Mouse (Mus musculus): ENCODE results near the gene Rab40c. TPM values are rescaled to one million over a fixed set of nuclear protein-coding genes. Genes with fewer than 3 reads are reported as not detected.

The Rab40c gene
- polyA plus RNA-seq, 2 experiments, result 3.4 to 6.4 TPM

- WGBS (ENCODE audit: insufficient replicate concordance), result 86% methylated on average over 4 of the region's 4 CpGs
- peak overlapping the region; percentile 74 for H3K9ac ChIP-seq (replicated peaks)
- ATAC-seq (ENCODE audit: insufficient read depth) (no peak), DNase-seq (ENCODE audit: low read depth in 3 of 3, low spot score in 3 of 3) (no peak)
- peaks cover 13 to 15% of the 10 kb centered on the region in 2 experiments for H3K4me1 ChIP-seq (replicated peaks; ENCODE audit: control insufficient read depth in 2 of 2, insufficient read depth in 2 of 2, low read length in 1 of 2)
- peak overlapping the region; percentile 70 to 75 for H3K4me3 ChIP-seq (ENCODE audit: insufficient read depth in 1 of 2, low read depth in 2 of 2, low read length in 2 of 2)
- H3K27ac ChIP-seq, result peak overlapping the region; percentile 43
- H3K9me3 ChIP-seq (ENCODE audit: control insufficient read depth, low read length), result no peaks in the 10 kb centered on the region
- H3K27me3 ChIP-seq (ENCODE audit: control insufficient read depth, insufficient read depth, low read length), result no peaks in the 10 kb centered on the region
- peak overlapping the region; percentile 85 for H3K4me2 ChIP-seq (ENCODE audit: low read depth)
- TF ChIP-seq CTCF (IDR thresholded peaks at IDR 0.05; ENCODE audit: low read depth) (no peak), EP300 (IDR thresholded peaks at IDR 0.05; ENCODE audit: low read depth) (no peak)
- H3K36me3 ChIP-seq (replicated peaks; ENCODE audit: control insufficient read depth, insufficient read depth, low read depth), result peaks cover 36% of the 10 kb centered on the region
Observed at GRCm38 (mm10) chr17:25843122-25843521, 76.4 kb downstream of the Rab40c start.

GRCm38 (mm10) chr17:25842509-25842908, 77.0 kb downstream of the Rab40c start:
- no peaks in the 10 kb centered on the region for H3K9me3 ChIP-seq (ENCODE audit: control insufficient read depth, low read length)
- no peak for DNase-seq (ENCODE audit: low read depth in 3 of 3, low spot score in 3 of 3)
- H3K4me3 ChIP-seq (ENCODE audit: insufficient read depth in 1 of 2, low read depth in 2 of 2, low read length in 2 of 2), result no peak overlapping the region
- no peak overlapping the region for H3K27ac ChIP-seq
- H3K9ac ChIP-seq (replicated peaks), result no peak overlapping the region
- no peak overlapping the region; the same call in 1 of the 2 replicates for H3K4me2 ChIP-seq (ENCODE audit: low read depth)
- no peak for ATAC-seq (ENCODE audit: insufficient read depth)
- TF ChIP-seq CTCF (IDR thresholded peaks at IDR 0.05; ENCODE audit: low read depth) (0 out of 2 replicates have a peak, but pooled peaks have one; percentile 1), EP300 (IDR thresholded peaks at IDR 0.05; ENCODE audit: low read depth) (no peak)
- peaks cover 34% of the 10 kb centered on the region for H3K36me3 ChIP-seq (replicated peaks; ENCODE audit: control insufficient read depth, insufficient read depth, low read depth)
- no peaks in the 10 kb centered on the region for H3K27me3 ChIP-seq (ENCODE audit: control insufficient read depth, insufficient read depth, low read length)
- H3K4me1 ChIP-seq (replicated peaks; ENCODE audit: control insufficient read depth in 2 of 2, insufficient read depth in 2 of 2, low read length in 1 of 2), result peaks cover 13 to 16% of the 10 kb centered on the region in 2 experiments
- 80% methylated on average over 3 of the region's 3 CpGs for WGBS (ENCODE audit: insufficient replicate concordance)

- TF ChIP-seq CTCF (IDR thresholded peaks at IDR 0.05; ENCODE audit: low read depth) (no peak), EP300 (IDR thresholded peaks at IDR 0.05; ENCODE audit: low read depth) (no peak)
- Histone ChIP-seq H3K4me2 (ENCODE audit: low read depth) (no peak within 1 kb of the TSS; the same call in 1 of the 2 replicates), H3K9ac (replicated peaks) (no peak within 1 kb of the TSS), H3K4me3 (ENCODE audit: insufficient read depth in 1 of 2, low read depth in 2 of 2, low read length in 2 of 2) (no peak within 1 kb of the TSS), H3K9me3 (ENCODE audit: control insufficient read depth, low read length) (no peaks in the 10 kb centered on the region), H3K27ac (no peak within 1 kb of the TSS), H3K4me1 (replicated peaks; ENCODE audit: control insufficient read depth in 2 of 2, insufficient read depth in 2 of 2, low read length in 1 of 2) (peaks cover 16 to 19% of the 10 kb centered on the region in 2 experiments), H3K36me3 (replicated peaks; ENCODE audit: control insufficient read depth, insufficient read depth, low read depth) (peaks cover 32% of the 10 kb centered on the region), H3K27me3 (ENCODE audit: control insufficient read depth, insufficient read depth, low read length) (no peaks in the 10 kb centered on the region)
- WGBS (ENCODE audit: insufficient replicate concordance), result 93% methylated on average over 22 of the region's 22 CpGs
- no peak for ATAC-seq (ENCODE audit: insufficient read depth)
- no peak for DNase-seq (ENCODE audit: low read depth in 3 of 3, low spot score in 3 of 3)
Observed at GRCm38 (mm10) chr17:25841117-25841880, 78.2 kb downstream of the Rab40c start, which contains the start of gene Gm20683. Gene Gm20683 (minus strand): TSS chr17:25841763.

GRCm38 (mm10) chr17:25840519-25840918, 79.0 kb downstream of the Rab40c start:
- H3K27me3 ChIP-seq (ENCODE audit: control insufficient read depth, insufficient read depth, low read length), result no peaks in the 10 kb centered on the region
- H3K9ac ChIP-seq (replicated peaks), result no peak overlapping the region
- peaks cover 32% of the 10 kb centered on the region for H3K36me3 ChIP-seq (replicated peaks; ENCODE audit: control insufficient read depth, insufficient read depth, low read depth)
- ATAC-seq (ENCODE audit: insufficient read depth) (no peak), DNase-seq (ENCODE audit: low read depth in 3 of 3, low spot score in 3 of 3) (no peak)
- H3K4me2 ChIP-seq (ENCODE audit: low read depth), result no peak overlapping the region
- H3K9me3 ChIP-seq (ENCODE audit: control insufficient read depth, low read length), result no peaks in the 10 kb centered on the region
- TF ChIP-seq CTCF (IDR thresholded peaks at IDR 0.05; ENCODE audit: low read depth) (no peak), EP300 (IDR thresholded peaks at IDR 0.05; ENCODE audit: low read depth) (no peak)
- no peak overlapping the region for H3K27ac ChIP-seq
- WGBS (ENCODE audit: insufficient replicate concordance), result 91% methylated on average over 6 of the region's 6 CpGs
- H3K4me1 ChIP-seq (replicated peaks; ENCODE audit: control insufficient read depth in 2 of 2, insufficient read depth in 2 of 2, low read length in 1 of 2), result peaks cover 16 to 19% of the 10 kb centered on the region in 2 experiments
- H3K4me3 ChIP-seq (ENCODE audit: insufficient read depth in 1 of 2, low read depth in 2 of 2, low read length in 2 of 2), result no peak overlapping the region

GRCm38 (mm10) chr17:25839455-25840235, 79.9 kb downstream of the Rab40c start:
- H3K4me1 ChIP-seq (replicated peaks; ENCODE audit: control insufficient read depth in 2 of 2, insufficient read depth in 2 of 2, low read length in 1 of 2), result peaks cover 13 to 15% of the 10 kb centered on the region in 2 experiments
- 78% methylated on average over 14 of the region's 14 CpGs for WGBS (ENCODE audit: insufficient replicate concordance)
- no peaks in the 10 kb centered on the region for H3K27me3 ChIP-seq (ENCODE audit: control insufficient read depth, insufficient read depth, low read length)
- ATAC-seq (ENCODE audit: insufficient read depth) (no peak), DNase-seq (ENCODE audit: low read depth in 3 of 3, low spot score in 3 of 3) (no peak)
- no peak overlapping the region for H3K9ac ChIP-seq (replicated peaks)
- no peaks in the 10 kb centered on the region for H3K9me3 ChIP-seq (ENCODE audit: control insufficient read depth, low read length)
- TF ChIP-seq EP300 (IDR thresholded peaks at IDR 0.05; ENCODE audit: low read depth), result no peak
- TF ChIP-seq CTCF (IDR thresholded peaks at IDR 0.05; ENCODE audit: low read depth), result no peak
- no peak overlapping the region for H3K4me2 ChIP-seq (ENCODE audit: low read depth)
- peaks cover 32% of the 10 kb centered on the region for H3K36me3 ChIP-seq (replicated peaks; ENCODE audit: control insufficient read depth, insufficient read depth, low read depth)
- H3K27ac ChIP-seq, result no peak overlapping the region
- H3K4me3 ChIP-seq (ENCODE audit: insufficient read depth in 1 of 2, low read depth in 2 of 2, low read length in 2 of 2), result no peak overlapping the region
